Mouse (Mus musculus) lung, postnatal 0 days (tissue): ENCODE measurements around the gene Efcab6.

Source experiments
- CTCF ChIP-seq: IDR thresholded peaks from 2 replicates; pipeline ENCODE4 v1.5.1; 2016; ENCODE audit warnings: antibody characterized with exemption, mild to moderate bottlenecking
- EP300 ChIP-seq: IDR thresholded peaks from 2 replicates; pipeline ENCODE4 v1.6.1; 2016; ENCODE audit warnings: antibody characterized with exemption, mild to moderate bottlenecking, control low read depth

- TF ChIP-seq CTCF: no peak
- TF ChIP-seq EP300: no peak
Measured at GRCm38 (mm10) chr15:83955948-83956707, 109.1 kb downstream of the Efcab6 start.
